Mouse (Mus musculus): ENCODE results near the gene Slc2a4. TPM values are rescaled to one million over a fixed set of nuclear protein-coding genes. Genes with fewer than 3 reads are reported as not detected.

The Slc2a4 gene
- polyA plus RNA-seq (2012; fragmentation: generic; extraction: Trizol), result under 1 TPM; 0.02 to 0.39 TPM

DNA sequence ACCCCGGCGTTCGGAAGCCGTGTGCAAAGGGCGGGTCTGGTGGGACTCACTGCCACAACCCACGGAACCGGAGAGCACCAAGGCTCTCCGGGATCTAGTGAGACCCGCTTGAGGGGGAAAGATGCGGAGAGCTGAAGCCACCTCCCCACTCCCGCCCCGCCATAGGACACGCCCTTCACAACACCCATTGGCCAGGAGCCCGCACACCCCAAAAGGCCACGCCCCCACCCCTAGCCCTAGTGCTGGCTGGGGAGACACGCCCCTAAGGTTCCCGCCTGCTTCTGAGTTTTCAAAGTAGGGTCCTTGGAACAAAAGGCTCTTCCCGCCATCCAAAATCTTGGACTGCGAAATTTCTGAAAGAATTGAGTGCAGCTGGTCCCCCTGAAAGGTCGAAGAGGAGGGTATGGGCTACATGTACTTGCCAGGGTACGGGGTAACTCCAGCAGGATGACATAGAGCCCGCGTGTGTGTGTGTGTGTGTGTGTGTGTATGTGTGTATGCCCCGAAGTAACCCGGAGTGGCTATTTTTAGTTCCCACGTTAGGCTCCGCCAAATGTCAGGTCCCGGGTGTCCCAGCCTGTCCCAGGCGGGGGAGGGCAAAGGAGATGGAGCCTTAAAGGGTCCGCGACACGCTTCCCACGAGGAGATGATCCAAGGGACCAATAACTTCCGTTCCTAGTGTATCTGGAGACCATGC is at the start of gene Slc2a4:
TSS of gene Slc2a4 (minus strand) at position 123 of the 697 bp plus-strand sequence.

DNA sequence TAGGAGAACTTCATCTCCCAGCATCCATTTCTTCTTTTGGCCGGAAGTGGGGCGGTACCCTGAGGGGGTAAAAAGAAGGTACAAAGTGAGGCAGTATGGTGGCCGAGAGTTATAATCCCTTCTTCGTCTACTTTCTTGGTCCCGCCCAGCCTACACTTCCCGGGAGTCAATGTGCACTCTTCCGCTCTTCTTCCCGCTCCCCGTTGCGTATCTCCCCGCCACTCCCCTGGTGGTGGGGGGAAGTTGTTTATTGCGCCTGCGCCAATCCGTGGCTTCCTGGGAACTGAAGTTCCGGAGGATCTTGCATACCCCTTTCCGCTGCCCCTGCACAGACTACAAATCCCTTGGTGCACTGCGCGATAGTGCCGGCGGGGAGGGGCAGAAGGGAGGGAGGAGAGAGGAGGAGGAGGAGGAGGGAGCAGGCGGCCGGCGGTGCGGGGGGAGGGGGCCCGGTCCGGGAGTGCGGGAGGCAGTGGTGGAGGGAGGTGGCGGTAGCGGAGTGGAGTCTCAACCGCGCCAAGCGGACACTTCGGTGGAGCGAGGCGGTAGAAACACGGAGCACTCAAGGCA is 47.5 kb upstream of the Slc2a4 start, which contains the start of gene Phf23:
TSS of gene Phf23 (plus strand) at position 387 of the 570 bp plus-strand sequence.

DNA sequence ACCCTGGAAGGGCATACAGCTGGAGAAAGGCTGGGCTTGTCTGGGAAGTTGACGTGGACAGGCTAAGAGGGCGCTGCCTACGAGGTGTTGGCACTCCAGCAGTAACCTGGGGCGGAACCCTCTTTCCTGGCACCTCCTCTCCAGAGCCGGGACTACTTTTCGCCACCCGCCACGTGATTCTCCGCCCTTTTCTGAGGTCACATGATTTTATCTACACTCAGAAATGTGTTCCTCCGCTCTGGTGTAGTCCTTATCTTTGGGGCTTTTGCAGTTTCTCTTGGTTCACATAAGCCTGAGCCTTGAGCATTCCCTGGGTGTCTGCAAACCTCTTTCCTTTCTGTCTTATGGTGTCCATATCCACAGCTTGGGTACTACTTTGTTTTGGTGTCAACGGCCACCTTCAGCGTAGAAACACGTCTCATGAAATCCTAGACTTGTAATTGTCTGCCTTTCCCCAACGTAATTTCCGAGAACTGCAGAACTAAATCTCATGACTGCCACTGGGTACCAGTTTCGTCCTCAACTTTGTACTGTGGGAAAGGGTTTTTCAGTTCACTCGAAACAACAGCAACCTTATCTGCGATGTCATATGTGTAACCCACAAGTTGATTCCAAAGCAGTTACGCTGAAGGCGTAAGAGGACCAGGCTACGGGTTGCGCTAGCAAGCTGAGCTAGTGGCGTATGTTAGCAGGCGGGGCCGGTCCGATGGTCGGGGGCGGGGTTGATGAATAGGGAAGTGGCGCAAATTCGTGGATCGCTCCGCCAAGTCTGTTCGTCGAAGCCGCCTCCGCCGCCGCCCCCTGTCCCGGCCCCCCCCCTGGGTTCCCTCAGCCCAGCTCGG is 43.1 kb upstream of the Slc2a4 start, which contains the start of gene Gabarap:
TSS of gene Gabarap (plus strand) at position 294 of the 842 bp plus-strand sequence.

DNA sequence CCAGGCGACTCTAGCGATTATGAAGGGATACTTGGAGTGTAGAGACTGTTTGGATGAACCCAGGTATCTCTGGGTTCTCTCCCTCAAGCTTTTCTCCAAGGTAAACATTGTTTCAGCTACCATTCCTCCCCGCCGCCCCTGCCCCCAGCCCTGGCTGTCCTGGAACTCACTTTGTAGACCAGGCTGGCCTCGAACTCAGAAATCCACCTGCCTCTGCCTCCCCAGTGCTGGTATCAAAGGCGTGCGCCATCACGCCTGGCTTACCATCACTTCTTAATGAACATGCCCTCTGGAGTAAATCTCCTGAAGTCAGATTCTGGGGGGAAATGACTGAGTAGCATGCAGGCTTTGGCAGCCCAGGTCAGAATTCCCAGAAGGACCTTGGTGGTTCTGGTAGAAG is 34.2 kb upstream of the Slc2a4 start, which contains the start of gene Elp5:
TSS of gene Elp5 (minus strand) at position 293 of the 400 bp plus-strand sequence.

DNA sequence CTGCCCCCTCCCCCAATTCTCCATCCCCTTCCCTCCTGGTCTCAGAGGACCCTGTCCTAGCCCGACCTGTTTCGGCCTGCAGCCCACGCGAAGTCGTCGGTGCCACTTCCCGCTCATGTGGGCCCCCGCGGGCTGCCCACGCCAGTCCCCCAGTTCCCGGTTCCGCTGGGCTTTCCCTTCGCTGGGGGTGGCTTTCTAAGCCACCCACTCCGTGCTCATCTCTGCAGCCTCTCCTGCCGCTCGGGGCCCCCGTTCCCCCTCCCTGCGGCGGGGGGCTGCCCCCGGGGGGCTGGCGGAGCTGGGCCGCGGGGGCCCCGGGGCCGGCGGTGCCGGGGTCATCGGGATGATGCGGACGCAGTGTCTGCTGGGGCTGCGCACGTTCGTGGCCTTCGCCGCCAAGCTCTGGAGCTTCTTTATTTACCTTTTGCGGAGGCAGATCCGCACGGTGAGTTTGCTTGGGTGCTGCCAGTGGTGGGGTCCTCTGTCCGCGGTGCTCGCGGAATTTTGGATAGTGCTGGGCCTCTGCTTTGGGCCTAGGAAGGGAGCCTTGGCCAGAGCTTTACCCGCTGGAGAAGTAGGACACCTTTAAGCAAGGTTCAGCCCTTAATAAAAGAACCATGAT is 33.3 kb upstream of the Slc2a4 start, which contains the start of gene Ctdnep1:
TSS of gene Ctdnep1 (plus strand) at position 16 of the 622 bp plus-strand sequence.

DNA sequence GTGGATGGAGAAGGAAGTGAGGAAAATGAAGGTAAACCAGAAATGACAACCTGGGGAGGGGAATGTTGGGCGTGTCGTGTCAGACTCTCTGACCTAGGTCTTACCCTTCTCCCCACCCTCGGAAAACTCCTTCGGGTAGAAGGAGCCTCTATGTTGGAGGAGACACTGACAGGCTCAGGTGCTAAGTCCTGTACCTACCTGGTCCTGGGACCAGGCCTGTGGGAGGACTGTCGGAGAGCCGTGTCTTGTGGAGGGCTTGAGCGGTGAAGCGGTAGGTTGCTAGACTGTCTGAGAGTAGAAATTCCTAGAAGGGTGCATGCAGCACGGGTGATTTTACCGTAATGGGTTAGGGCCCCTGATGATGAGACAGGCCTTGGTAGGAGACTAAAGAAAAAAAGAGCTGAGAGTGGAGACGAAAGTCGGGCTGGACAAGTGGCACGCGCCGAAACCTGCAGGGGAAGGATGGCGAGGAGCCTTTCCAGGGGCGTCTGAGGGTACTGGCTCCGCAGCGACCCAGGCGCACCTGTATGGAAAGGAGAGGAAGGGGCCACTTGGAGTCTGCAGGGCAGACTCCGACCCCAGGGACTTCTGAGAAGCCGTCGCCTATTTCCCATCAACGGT is 16.8 kb upstream of the Slc2a4 start, which contains the start of gene Cldn7:
TSS of gene Cldn7 (plus strand) at position 130 of the 621 bp plus-strand sequence.

DNA sequence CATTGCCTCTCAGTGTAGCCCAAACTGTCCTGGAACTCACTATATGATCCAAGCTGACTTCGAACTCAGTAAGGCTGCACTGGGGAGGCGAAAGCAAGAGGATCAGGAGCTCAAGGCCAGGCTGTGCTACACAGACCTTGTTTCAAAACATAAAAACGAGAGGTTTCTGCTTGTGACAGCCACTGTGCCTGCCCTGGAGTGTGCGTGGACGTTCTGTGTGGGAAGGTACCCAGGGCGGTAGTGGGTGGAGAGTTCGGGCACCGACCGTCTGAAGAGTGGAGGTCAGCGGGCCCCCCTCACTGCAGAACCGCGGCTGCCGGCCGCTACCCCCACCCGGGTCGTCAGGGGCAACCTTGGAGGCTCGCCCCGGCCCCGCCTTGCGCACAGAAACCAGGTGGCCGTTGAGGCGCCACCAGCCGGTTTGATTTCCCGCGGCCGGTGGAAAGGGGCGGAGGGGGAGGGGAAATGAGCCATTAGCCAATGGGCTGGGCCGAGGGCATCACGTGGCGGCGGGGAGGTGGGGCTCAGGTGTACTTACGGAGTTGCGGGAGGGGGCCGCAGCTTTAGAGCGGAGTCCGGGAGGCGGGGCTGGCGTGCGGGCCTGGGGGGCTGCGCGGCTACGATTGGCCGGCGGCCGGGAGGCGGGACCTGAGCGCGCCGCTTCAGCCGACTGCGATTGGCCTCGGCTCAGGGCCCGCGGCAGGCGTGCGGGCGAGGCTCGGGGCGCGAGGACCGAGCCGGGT is 12.7 kb downstream of the Slc2a4 start, which contains the start of gene Ybx2:
TSS of gene Ybx2 (plus strand) at position 660 of the 743 bp plus-strand sequence.

DNA sequence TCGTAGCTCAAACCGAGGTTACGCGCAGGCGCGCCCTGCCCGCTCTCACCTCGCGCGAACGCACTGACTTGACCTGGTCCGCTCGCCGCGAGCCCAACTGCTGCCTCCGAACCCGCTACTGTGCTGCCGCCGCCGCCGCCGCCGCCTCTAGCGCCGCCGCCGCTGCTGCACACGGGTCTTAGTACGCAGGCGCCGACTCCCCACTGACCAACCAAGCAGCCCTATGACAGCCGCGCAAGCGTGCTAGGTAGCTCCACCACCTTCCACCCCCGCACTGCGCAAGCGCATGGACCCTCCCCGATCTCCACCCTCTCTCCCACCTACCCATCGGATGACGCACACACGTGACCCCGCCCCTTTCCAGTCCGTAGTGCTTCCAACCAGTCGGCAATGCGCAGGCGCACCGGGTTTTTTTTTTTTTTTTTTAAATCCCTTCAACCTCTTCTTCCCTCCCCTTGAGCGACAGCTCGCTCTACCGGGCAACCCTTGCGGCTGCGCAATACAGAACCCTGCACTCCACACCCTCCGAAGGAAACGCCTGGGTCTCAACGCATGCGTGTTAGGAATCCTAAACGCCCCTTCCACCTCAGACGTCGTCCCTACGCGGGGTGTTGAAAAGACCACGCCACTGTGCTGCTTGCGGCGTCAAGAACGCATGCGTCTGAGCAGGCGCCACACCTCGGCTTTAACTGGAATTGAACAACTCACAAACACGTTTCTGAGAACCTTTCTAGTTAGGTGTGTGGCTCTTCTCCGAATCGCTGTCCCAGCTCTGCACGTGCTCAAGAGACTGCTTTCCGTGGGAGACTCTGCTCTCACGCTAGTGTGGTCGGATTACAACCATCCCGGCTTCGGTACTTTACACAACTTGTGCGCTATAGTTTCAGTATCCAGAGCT is 26.6 kb downstream of the Slc2a4 start, which contains the start of gene Eif5a:
TSS of gene Eif5a (minus strand) at position 845 of the 898 bp plus-strand sequence.

DNA sequence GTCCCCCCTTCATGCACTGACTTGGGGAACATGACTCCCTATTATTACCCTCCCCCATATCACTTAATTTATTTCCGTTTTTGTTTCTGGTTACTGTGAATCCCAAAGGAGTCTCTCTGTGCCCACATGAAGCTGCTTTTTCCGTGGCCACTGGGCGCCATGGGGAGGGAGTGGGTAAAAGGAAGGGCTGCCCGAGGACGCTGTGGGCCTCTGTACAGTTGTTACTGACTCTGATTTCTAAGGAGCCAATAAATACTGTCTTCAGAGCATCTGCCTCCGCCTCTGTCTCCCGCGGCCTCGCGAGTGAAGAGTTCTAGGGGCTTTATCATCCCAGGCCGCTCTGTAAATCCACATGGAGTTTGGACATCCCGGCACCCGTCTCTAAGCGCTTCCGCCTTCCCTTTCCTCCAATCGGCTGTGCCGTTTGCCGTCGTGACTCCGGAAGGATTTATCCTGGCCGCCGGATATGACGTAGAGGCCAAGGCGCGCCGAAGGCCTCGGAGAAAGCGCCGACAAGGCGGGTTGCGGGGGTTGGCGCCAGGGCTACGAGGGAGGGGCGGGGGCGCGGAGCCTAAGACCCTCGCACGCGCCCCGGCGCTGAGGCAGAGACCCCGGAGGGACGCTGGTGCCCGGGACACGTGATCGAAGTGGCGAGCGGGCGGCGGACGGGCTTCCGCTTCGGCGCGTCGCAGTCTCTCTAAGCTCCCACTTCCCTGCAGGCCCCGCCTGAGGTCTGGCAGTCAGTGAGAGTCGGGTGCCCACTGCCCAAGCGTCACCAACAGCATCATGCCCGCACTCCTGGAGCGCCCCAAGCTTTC is 34.2 kb downstream of the Slc2a4 start, which contains the start of gene Gps2:
TSS of gene Gps2 (plus strand) at position 335 of the 818 bp plus-strand sequence.

DNA sequence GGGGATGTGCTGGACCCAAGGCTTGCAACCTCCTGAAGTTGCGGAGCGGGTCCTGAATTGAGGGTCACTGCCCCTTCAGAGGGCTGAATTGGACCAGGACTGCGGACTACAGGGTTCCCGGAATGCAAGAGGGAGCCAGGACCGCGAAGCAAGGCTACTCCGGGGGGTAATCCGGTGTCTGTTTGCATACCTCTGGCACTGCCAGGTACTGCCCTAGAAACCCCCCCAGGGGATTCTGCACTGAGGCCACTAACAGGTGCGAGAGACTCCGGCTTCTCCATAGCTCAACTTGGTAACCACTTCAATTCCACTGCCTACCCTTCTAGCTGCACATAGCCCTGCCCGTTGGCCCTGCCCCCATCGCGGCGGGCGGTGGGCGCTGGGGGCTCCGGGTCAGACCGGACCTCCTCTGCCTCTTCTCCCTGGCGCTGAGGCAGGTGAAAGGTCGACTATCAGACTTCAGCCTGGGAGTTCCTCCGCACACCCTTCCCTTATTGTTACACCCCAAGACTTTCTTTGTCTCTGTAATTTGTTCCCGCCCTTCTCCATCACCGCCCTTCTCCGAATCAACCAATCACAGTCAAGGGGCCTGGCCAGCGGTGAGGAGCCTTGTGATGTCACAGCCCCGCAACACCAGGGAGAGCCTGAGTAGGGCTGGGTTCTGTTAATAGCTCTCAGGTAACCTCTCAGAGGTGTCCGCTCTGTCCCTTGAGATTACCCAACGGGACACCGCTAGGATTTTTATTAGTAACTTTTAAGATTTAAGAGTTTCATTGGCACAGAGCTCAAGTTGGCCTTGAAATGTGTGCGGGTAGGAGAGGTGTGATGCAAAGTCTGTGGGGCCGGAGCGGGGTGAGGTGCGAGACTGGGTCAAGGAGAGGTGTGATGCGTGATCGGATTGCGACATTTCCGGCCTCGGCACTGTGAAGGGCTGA is 47.2 kb downstream of the Slc2a4 start, which contains the start of the genes 2810408A11Rik and Neurl4:
TSS of gene 2810408A11Rik (minus strand) at position 517 of the 935 bp plus-strand sequence.
TSS of gene Neurl4 (plus strand) at position 602 of the 935 bp plus-strand sequence.

DNA sequence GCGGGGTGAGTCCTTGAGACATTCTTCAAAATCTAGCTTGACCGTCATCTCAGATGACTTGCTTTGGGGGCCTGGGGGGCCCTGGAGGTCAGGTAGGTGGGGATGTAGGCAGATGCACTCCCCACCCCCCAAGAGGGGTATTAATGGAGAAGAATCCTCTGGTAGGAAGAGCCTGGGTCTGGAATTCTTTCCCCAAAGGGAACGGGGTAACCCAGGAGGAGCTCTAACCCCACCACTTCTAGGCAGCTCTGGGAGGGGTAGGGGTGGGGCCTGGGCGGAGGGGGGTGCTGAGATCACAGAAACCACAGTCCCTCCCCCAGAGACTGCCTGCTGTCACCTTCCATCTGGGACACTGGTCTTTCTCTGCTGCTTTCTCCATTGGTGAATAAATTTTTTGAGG is 52.7 kb downstream of the Slc2a4 start, which contains the start of gene Acap1:
TSS of gene Acap1 (minus strand) at position 249 of the 400 bp plus-strand sequence.

Other genes with a start within 250 kb of the Slc2a4 start
- gene Polr2a, start 189.6 kb downstream of the Slc2a4 start, polyA plus RNA-seq (2012; fragmentation: generic; extraction: Trizol), result 100 to 1,000 TPM in 1 of 2 experiments, 10 to 100 TPM in 1; 42.8 to 126 TPM
- under 1 TPM in 1 of 2 experiments, not detected in 1; 0.26 TPM for gene Slc35g3, start 186.2 kb downstream of the Slc2a4 start, polyA plus RNA-seq (2012; fragmentation: generic; extraction: Trizol)
- gene Zbtb4, start 182.3 kb downstream of the Slc2a4 start, polyA plus RNA-seq (2012; fragmentation: generic; extraction: Trizol), result 10 to 100 TPM in 1 of 2 experiments, 1 to 10 TPM in 1; 1.2 to 14.4 TPM
- gene Chrnb1, start 152.2 kb downstream of the Slc2a4 start, polyA plus RNA-seq (2012; fragmentation: generic; extraction: Trizol), result under 1 TPM; 0.63 to 0.89 TPM
- under 1 TPM; 0.01 to 0.31 TPM for gene Fgf11, start 146.3 kb downstream of the Slc2a4 start, polyA plus RNA-seq (2012; fragmentation: generic; extraction: Trizol)
- gene Tmem102, start 142.6 kb downstream of the Slc2a4 start, polyA plus RNA-seq (2012; fragmentation: generic; extraction: Trizol), result under 1 TPM; 0.01 to 0.05 TPM
- gene Gm39566, start 132.9 kb downstream of the Slc2a4 start, polyA plus RNA-seq (2012; fragmentation: generic; extraction: Trizol), result not detected
- gene Spem2, start 129.7 kb downstream of the Slc2a4 start, polyA plus RNA-seq (2012; fragmentation: generic; extraction: Trizol), result not detected
- under 1 TPM; 0.02 to 0.07 TPM for gene Spem1, start 126.0 kb downstream of the Slc2a4 start, polyA plus RNA-seq (2012; fragmentation: generic; extraction: Trizol)
- gene Nlgn2, start 110.4 kb downstream of the Slc2a4 start, polyA plus RNA-seq (2012; fragmentation: generic; extraction: Trizol), result 10 to 100 TPM in 1 of 2 experiments, 1 to 10 TPM in 1; 4.3 to 49.8 TPM
- 100 to 1,000 TPM; 452 to 473 TPM for gene Tmem256, start 109.7 kb downstream of the Slc2a4 start, polyA plus RNA-seq (2012; fragmentation: generic; extraction: Trizol)
- 100 to 1,000 TPM in 1 of 2 experiments, 10 to 100 TPM in 1; 45.7 to 171 TPM for gene Plscr3, start 101.8 kb downstream of the Slc2a4 start, polyA plus RNA-seq (2012; fragmentation: generic; extraction: Trizol)
- not detected for gene Tnk1, start 89.5 kb downstream of the Slc2a4 start, polyA plus RNA-seq (2012; fragmentation: generic; extraction: Trizol)
- not detected for gene Tmem95, start 70.2 kb downstream of the Slc2a4 start, polyA plus RNA-seq (2012; fragmentation: generic; extraction: Trizol)
- 10 to 100 TPM in 1 of 2 experiments, 1 to 10 TPM in 1; 5.0 to 12.3 TPM for gene Kctd11, start 66.8 kb downstream of the Slc2a4 start, polyA plus RNA-seq (2012; fragmentation: generic; extraction: Trizol)
- under 1 TPM; 0.04 to 0.07 TPM for gene Acap1, start 52.6 kb downstream of the Slc2a4 start, polyA plus RNA-seq (2012; fragmentation: generic; extraction: Trizol)
- gene 2810408A11Rik, start 47.2 kb downstream of the Slc2a4 start, polyA plus RNA-seq (2012; fragmentation: generic; extraction: Trizol), result 1 to 10 TPM; 1.6 to 9.9 TPM
- gene Neurl4, start 47.1 kb downstream of the Slc2a4 start, polyA plus RNA-seq (2012; fragmentation: generic; extraction: Trizol), result 10 to 100 TPM; 13.1 to 24.7 TPM
- 10 to 100 TPM; 66.9 to 94.9 TPM for gene Gps2, start 34.3 kb downstream of the Slc2a4 start, polyA plus RNA-seq (2012; fragmentation: generic; extraction: Trizol)
- gene Eif5a, start 26.2 kb downstream of the Slc2a4 start, polyA plus RNA-seq (2012; fragmentation: generic; extraction: Trizol), result 1,000 to 10,000 TPM in 1 of 2 experiments, 100 to 1,000 TPM in 1; 812 to 3,163 TPM
- gene Ybx2, start 12.4 kb downstream of the Slc2a4 start, polyA plus RNA-seq (2012; fragmentation: generic; extraction: Trizol), result under 1 TPM in 1 of 2 experiments, not detected in 1; 0.13 TPM
- under 1 TPM in 1 of 2 experiments, not detected in 1; 0.15 TPM for gene Cldn7, start 16.6 kb upstream of the Slc2a4 start, polyA plus RNA-seq (2012; fragmentation: generic; extraction: Trizol)
- 100 to 1,000 TPM; 189 to 229 TPM for gene Ctdnep1, start 33.0 kb upstream of the Slc2a4 start, polyA plus RNA-seq (2012; fragmentation: generic; extraction: Trizol)
- gene Elp5, start 34.3 kb upstream of the Slc2a4 start, polyA plus RNA-seq (2012; fragmentation: generic; extraction: Trizol), result 100 to 1,000 TPM in 1 of 2 experiments, 10 to 100 TPM in 1; 93.9 to 141 TPM
- 100 to 1,000 TPM; 710 to 827 TPM for gene Gabarap, start 43.0 kb upstream of the Slc2a4 start, polyA plus RNA-seq (2012; fragmentation: generic; extraction: Trizol)
- gene Phf23, start 47.6 kb upstream of the Slc2a4 start, polyA plus RNA-seq (2012; fragmentation: generic; extraction: Trizol), result 10 to 100 TPM; 66.5 to 68.8 TPM
- gene Dvl2, start 52.4 kb upstream of the Slc2a4 start, polyA plus RNA-seq (2012; fragmentation: generic; extraction: Trizol), result 10 to 100 TPM; 22.0 to 49.6 TPM
- gene Acadvl, start 67.2 kb upstream of the Slc2a4 start, polyA plus RNA-seq (2012; fragmentation: generic; extraction: Trizol), result 100 to 1,000 TPM; 121 to 196 TPM
- 10 to 100 TPM; 12.9 to 43.6 TPM for gene Dlg4, start 68.8 kb upstream of the Slc2a4 start, polyA plus RNA-seq (2012; fragmentation: generic; extraction: Trizol)
- gene Asgr1, start 105.9 kb upstream of the Slc2a4 start, polyA plus RNA-seq (2012; fragmentation: generic; extraction: Trizol), result 1 to 10 TPM; 1.2 to 4.9 TPM
- under 1 TPM; 0.04 to 0.12 TPM for gene Asgr2, start 144.5 kb upstream of the Slc2a4 start, polyA plus RNA-seq (2012; fragmentation: generic; extraction: Trizol)
- gene Mgl2, start 182.1 kb upstream of the Slc2a4 start, polyA plus RNA-seq (2012; fragmentation: generic; extraction: Trizol), result under 1 TPM in 1 of 2 experiments, not detected in 1; 0.01 TPM
- under 1 TPM; 0.24 to 0.35 TPM for gene Clec10a, start 208.0 kb upstream of the Slc2a4 start, polyA plus RNA-seq (2012; fragmentation: generic; extraction: Trizol)

Measured in C3H10T1/2 (cell line).